Mouse (Mus musculus) lung, embryonic 14.5 days (tissue): ENCODE results near the gene Slc24a5. TPM values are rescaled to one million over a fixed set of nuclear protein-coding genes. Genes with fewer than 3 reads are reported as not detected.

Experiments
- ATAC-seq: fragments of 200-750 bp; cut with Nextera tagmentation; 2 replicates; pipeline ENCODE4 v1.8.0; 2017; ENCODE audit warnings: mild to moderate bottlenecking, moderate TSS enrichment, moderate library complexity; ENCODE audit not compliant: insufficient read depth
- DNase-seq: peaks from one replicate; pipeline ENCODE4 v3.0.0-alpha.2; 2015
- H3K27ac ChIP-seq: fragments of 300-500 bp; sonication (generic); 2 replicates; pipeline ENCODE4 v1.5.1; 2014; ENCODE audit warnings: low read depth, mild to moderate bottlenecking, moderate library complexity
- H3K27me3 ChIP-seq: fragments of 300-500 bp; sonication (generic); 2 replicates; pipeline ENCODE4 v1.6.1; 2014; ENCODE audit warnings: low read length, control low read depth; ENCODE audit not compliant: insufficient read depth
- H3K36me3 ChIP-seq: fragments of 300-500 bp; sonication (generic); 2 replicates; pipeline ENCODE4 v1.6.1; 2014; ENCODE audit warnings: control low read depth; ENCODE audit not compliant: insufficient read depth
- H3K4me1 ChIP-seq: fragments of 300-500 bp; sonication (generic); 2 replicates; pipeline ENCODE4 v1.6.1; 2014; ENCODE audit warnings: antibody characterized with exemption, control low read depth; ENCODE audit not compliant: insufficient read depth
- H3K4me2 ChIP-seq: fragments of 300-500 bp; sonication (generic); 2 replicates; pipeline ENCODE4 v1.6.1; 2014; ENCODE audit warnings: mild to moderate bottlenecking
- H3K4me3 ChIP-seq: fragments of 300-500 bp; sonication (generic); 2 replicates; pipeline ENCODE4 v1.5.1; 2014; ENCODE audit warnings: low read depth, low read length
- H3K9ac ChIP-seq: fragments of 300-500 bp; sonication (generic); 2 replicates; pipeline ENCODE4 v1.6.1; 2014
- H3K9me3 ChIP-seq: fragments of 300-500 bp; sonication (generic); 2 replicates; pipeline ENCODE4 v1.6.1; 2016; ENCODE audit warnings: low read depth, low read length, control low read depth
- CTCF ChIP-seq: IDR thresholded peaks from 2 replicates; pipeline ENCODE4 v1.5.1; 2016; ENCODE audit warnings: antibody characterized with exemption, low read depth
- WGBS: fragments of 180-500 bp; shearing (Covaris S2); extraction: QIAGEN DNeasy Blood & Tissue Kit; methylation state at CpG from one replicate; pipeline ENCODE4 v1.1.7; 2014; 5-methylcytosine and 5-hydroxymethylcytosine counted together
- polyA plus RNA-seq: library from polyadenylated mRNA; unstranded; fragments of >200 nt; fragmentation: Nextera tagmentation; extraction: Ambion mirVana; gene quantifications from 2 replicates; pipeline ENCODE4 v1.2.1, GENCODE M21; 2014

Slc24a5 gene
- polyA plus RNA-seq, 1 experiment from 2014 or later = 5.0 TPM

- H3K4me2 ChIP-seq = peak overlapping the region; percentile 67
- no peaks in the 10 kb centered on the region for H3K4me1 ChIP-seq
- DNase-seq = peak; percentile 49
- peak overlapping the region; percentile 75 for H3K4me3 ChIP-seq
- no peaks in the 10 kb centered on the region for H3K36me3 ChIP-seq
- peak; percentile 24; the same call in 1 of the 2 replicates for ATAC-seq
- H3K27me3 ChIP-seq = no peaks in the 10 kb centered on the region
- no peaks in the 10 kb centered on the region for H3K9me3 ChIP-seq
- 2% methylated on average over 4 of the region's 4 CpGs for WGBS
- H3K9ac ChIP-seq = peak overlapping the region; percentile 97
- peak overlapping the region; percentile 91; the same call in 1 of the 2 replicates for H3K27ac ChIP-seq
- no peak for TF ChIP-seq CTCF
Observed at GRCm38 (mm10) chr2:125122288-125122623, 54.3 kb downstream of the Slc24a5 start.

GRCm38 (mm10) chr2:125122624-125123476 is 54.9 kb downstream of the Slc24a5 start:
- TF ChIP-seq CTCF = no peak

GRCm38 (mm10) chr2:125123477-125123852 is 55.5 kb downstream of the Slc24a5 start, which contains the start of gene Myef2:
Gene Myef2 (minus strand): TSS chr2:125123661.
- H3K9me3 ChIP-seq = no peaks in the 10 kb centered on the region
- H3K27ac ChIP-seq = peak within 1 kb of the TSS; percentile 91
- 1% methylated on average over 37 of the region's 48 CpGs for WGBS
- peak within 1 kb of the TSS; percentile 75 for H3K4me3 ChIP-seq
- no peaks in the 10 kb centered on the region for H3K36me3 ChIP-seq
- H3K27me3 ChIP-seq = no peaks in the 10 kb centered on the region
- peak within 1 kb of the TSS; percentile 67 for H3K4me2 ChIP-seq
- H3K9ac ChIP-seq = peak within 1 kb of the TSS; percentile 97
- peak; percentile 89 for ATAC-seq
- no peak for TF ChIP-seq CTCF
- peak; percentile 92 for DNase-seq
- no peaks in the 10 kb centered on the region for H3K4me1 ChIP-seq

More at GRCm38 (mm10) chr2:125122624-125123476, 54.9 kb downstream of the Slc24a5 start:
- H3K4me1 ChIP-seq = no peaks in the 10 kb centered on the region
- H3K4me3 ChIP-seq = peak overlapping the region; percentile 75
- H3K9ac ChIP-seq = peak overlapping the region; percentile 97
- ATAC-seq (peak; percentile 72), DNase-seq (peak; percentile 60)
- no peaks in the 10 kb centered on the region for H3K27me3 ChIP-seq
- H3K27ac ChIP-seq = peak overlapping the region; percentile 91
- H3K4me2 ChIP-seq = peak overlapping the region; percentile 67
- H3K9me3 ChIP-seq = no peaks in the 10 kb centered on the region
- under 1% methylated on average over 57 of the region's 59 CpGs for WGBS
- no peaks in the 10 kb centered on the region for H3K36me3 ChIP-seq

GRCm38 (mm10) chr2:125125824-125126223 is 57.9 kb downstream of the Slc24a5 start:
- ATAC-seq = no peak
- DNase-seq = no peak
- no peak for TF ChIP-seq CTCF
- no peaks in the 10 kb centered on the region for H3K36me3 ChIP-seq
- 26% methylated on average over 4 of the region's 4 CpGs for WGBS
- H3K27me3 ChIP-seq = no peaks in the 10 kb centered on the region
- H3K4me1 ChIP-seq = no peaks in the 10 kb centered on the region
- no peak overlapping the region for H3K9ac ChIP-seq
- H3K4me2 ChIP-seq = no peak overlapping the region
- H3K27ac ChIP-seq = no peak overlapping the region
- no peaks in the 10 kb centered on the region for H3K9me3 ChIP-seq
- no peak overlapping the region for H3K4me3 ChIP-seq

GRCm38 (mm10) chr2:125126792-125127191 is 58.9 kb downstream of the Slc24a5 start:
- no peak overlapping the region for H3K4me3 ChIP-seq
- DNase-seq (no peak), ATAC-seq (no peak)
- TF ChIP-seq CTCF = no peak
- H3K27ac ChIP-seq = no peak overlapping the region
- no peak overlapping the region for H3K9ac ChIP-seq
- H3K9me3 ChIP-seq = no peaks in the 10 kb centered on the region
- H3K4me1 ChIP-seq = no peaks in the 10 kb centered on the region
- H3K27me3 ChIP-seq = no peaks in the 10 kb centered on the region
- H3K4me2 ChIP-seq = no peak overlapping the region
- WGBS = 71% methylated on average over 3 of the region's 3 CpGs
- no peaks in the 10 kb centered on the region for H3K36me3 ChIP-seq

GRCm38 (mm10) chr2:125134113-125134512 is 66.2 kb downstream of the Slc24a5 start:
- Histone ChIP-seq H3K27me3 (no peaks in the 10 kb centered on the region), H3K9ac (no peak overlapping the region), H3K9me3 (no peaks in the 10 kb centered on the region), H3K4me1 (no peaks in the 10 kb centered on the region), H3K27ac (no peak overlapping the region), H3K4me3 (no peak overlapping the region), H3K4me2 (no peak overlapping the region), H3K36me3 (no peaks in the 10 kb centered on the region)
- ATAC-seq (no peak), DNase-seq (no peak)
- no peak for TF ChIP-seq CTCF
- 40% methylated on average over 4 of the region's 4 CpGs for WGBS
